Mouse (Mus musculus): ENCODE measurements around the gene Sult5a1. TPM values are rescaled to one million over a fixed set of nuclear protein-coding genes. Genes with fewer than 3 reads are reported as not detected.

Gene Sult5a1
- total RNA-seq (2023): under 1 TPM in 1 of 2 experiments, not detected in 1; 0.37 TPM

GRCm38 (mm10) chr8:123157888-123158465, at the start of gene Sult5a1:
Sult5a1 (minus strand) TSS chr8:123158315.

GRCm38 (mm10) chr8:123185566-123186409, 27.7 kb upstream of the Sult5a1 start, which contains the start of gene Dpep1:
Dpep1 (plus strand) TSS chr8:123186242.

GRCm38 (mm10) chr8:123117127-123117731, 40.9 kb downstream of the Sult5a1 start, which contains the start of gene Cpne7:
Cpne7 (plus strand) TSS chr8:123117374.

GRCm38 (mm10) chr8:123101735-123102685, 56.1 kb downstream of the Sult5a1 start, which contains the start of gene Rpl13:
Rpl13 (plus strand) TSS chr8:123102350.

Other genes with a start within 250 kb of the Sult5a1 start
- gene Ankrd11, start 116.0 kb downstream of the Sult5a1 start, total RNA-seq (2023): 100 to 1,000 TPM; 133 to 155 TPM
- 10 to 100 TPM; 31.3 to 32.6 TPM for gene Spg7, start 95.4 kb downstream of the Sult5a1 start, total RNA-seq (2023)
- gene Rpl13, start 56.0 kb downstream of the Sult5a1 start, total RNA-seq (2023): 100 to 1,000 TPM; 435 to 532 TPM
- gene Cpne7, start 40.9 kb downstream of the Sult5a1 start, total RNA-seq (2023): not detected
- not detected for gene Dpep1, start 27.9 kb upstream of the Sult5a1 start, total RNA-seq (2023)
- gene Chmp1a, start 54.4 kb upstream of the Sult5a1 start, total RNA-seq (2023): 10 to 100 TPM; 52.4 to 81.8 TPM
- gene Spata33, start 54.5 kb upstream of the Sult5a1 start, total RNA-seq (2023): not detected
- gene Cdk10, start 66.5 kb upstream of the Sult5a1 start, total RNA-seq (2023): 10 to 100 TPM; 27.1 TPM
- gene Spata2l, start 77.9 kb upstream of the Sult5a1 start, total RNA-seq (2023): 1 to 10 TPM; 4.2 to 4.7 TPM
- 10 to 100 TPM; 36.9 to 43.0 TPM for gene Zfp276, start 95.9 kb upstream of the Sult5a1 start, total RNA-seq (2023)
- gene Vps9d1, start 96.0 kb upstream of the Sult5a1 start, total RNA-seq (2023): 10 to 100 TPM; 38.2 to 42.2 TPM
- gene Fanca, start 160.3 kb upstream of the Sult5a1 start, total RNA-seq (2023): 10 to 100 TPM; 46.4 to 55.6 TPM
- under 1 TPM; 0.42 to 0.66 TPM for gene Spire2, start 174.4 kb upstream of the Sult5a1 start, total RNA-seq (2023)
- gene Tcf25, start 215.4 kb upstream of the Sult5a1 start, total RNA-seq (2023): 100 to 1,000 TPM; 125 to 150 TPM
- not detected for gene Mc1r, start 248.8 kb upstream of the Sult5a1 start, total RNA-seq (2023)

Measured in neutrophil, adult 83 days (primary cell).